Mouse (Mus musculus) left cerebral cortex, postnatal 36 days (tissue): ENCODE measurements at regions not wholly inside any gene's neighbourhood (a gene's known extent, or its start where the extent isn't known, plus 50 kb on each side); places are given as distances from the start of the nearest gene placed in this dataset.

Source experiments
- DNase-seq, 2 experiments: peaks; one replicate each; pipeline ENCODE4 v3.0.0; 2021 to 2022; ENCODE audit warnings: low spot score in 2 of 2, mixed read lengths in 1 of 2
- intact Hi-C: fragments of 180-260 bp; cut with DNase I; formaldehyde crosslinking; loops from one replicate; pipeline ENCODE4 v1.15.1; 2025

GRCm38 (mm10) chr1:189993706-189994105, 71.5 kb upstream of the Smyd2 start:
- intact Hi-C loops = no loop called here
- no peak for DNase-seq

GRCm38 (mm10) chr1:189993221-189993620, 71.1 kb upstream of the Smyd2 start:
- intact Hi-C loops = no loop called here
- no peak for DNase-seq

GRCm38 (mm10) chr1:189991089-189991488, 68.9 kb upstream of the Smyd2 start:
- intact Hi-C loops = no loop called here
- DNase-seq = no peak

- intact Hi-C loops = no loop called here
Observed at GRCm38 (mm10) chr1:189990046-189990622, 68.0 kb upstream of the Smyd2 start.

GRCm38 (mm10) chr1:189989376-189989775, 67.2 kb upstream of the Smyd2 start:
- intact Hi-C loops = no loop called here

More at GRCm38 (mm10) chr1:189990046-189990622, 68.0 kb upstream of the Smyd2 start:
- no peak for DNase-seq

GRCm38 (mm10) chr1:189988864-189989263, 66.7 kb upstream of the Smyd2 start:
- intact Hi-C loops = no loop called here
- no peak for DNase-seq

More at GRCm38 (mm10) chr1:189989376-189989775, 67.2 kb upstream of the Smyd2 start:
- DNase-seq = no peak

- DNase-seq = no peak
Observed at GRCm38 (mm10) chr1:189985516-189986205, 63.5 kb upstream of the Smyd2 start.

GRCm38 (mm10) chr1:189978244-189978643, 56.1 kb upstream of the Smyd2 start:
- no peak for DNase-seq

More at GRCm38 (mm10) chr1:189985516-189986205, 63.5 kb upstream of the Smyd2 start:
- intact Hi-C loops = no loop called here

GRCm38 (mm10) chr1:189975660-189976059, 53.5 kb upstream of the Smyd2 start:
- DNase-seq = no peak
- intact Hi-C loops = loop anchor here (10.0 kb wide), 1 partner anchor 951 kb away; no protein-coding TSS in a partner anchor

More at GRCm38 (mm10) chr1:189978244-189978643, 56.1 kb upstream of the Smyd2 start:
- intact Hi-C loops = loop anchor here (10.0 kb wide), 1 partner anchor 953 kb away; no protein-coding TSS in a partner anchor

- peak; percentile 67 to 71 for DNase-seq
- intact Hi-C loops = loop anchor here (2.0 to 10.0 kb wide), 3 partner anchors 86 to 948 kb away; no protein-coding TSS in a partner anchor
Observed at GRCm38 (mm10) chr1:189972790-189973406, 50.7 kb upstream of the Smyd2 start.
